Mouse (Mus musculus): Measurements from ENCODE around the gene Acads.
"Not testable (repeated sequence)": the region's sequence is repeated elsewhere in the genome, so short reads cannot be mapped to it uniquely, and the experiment has no call there.

The Acads gene

DNA sequence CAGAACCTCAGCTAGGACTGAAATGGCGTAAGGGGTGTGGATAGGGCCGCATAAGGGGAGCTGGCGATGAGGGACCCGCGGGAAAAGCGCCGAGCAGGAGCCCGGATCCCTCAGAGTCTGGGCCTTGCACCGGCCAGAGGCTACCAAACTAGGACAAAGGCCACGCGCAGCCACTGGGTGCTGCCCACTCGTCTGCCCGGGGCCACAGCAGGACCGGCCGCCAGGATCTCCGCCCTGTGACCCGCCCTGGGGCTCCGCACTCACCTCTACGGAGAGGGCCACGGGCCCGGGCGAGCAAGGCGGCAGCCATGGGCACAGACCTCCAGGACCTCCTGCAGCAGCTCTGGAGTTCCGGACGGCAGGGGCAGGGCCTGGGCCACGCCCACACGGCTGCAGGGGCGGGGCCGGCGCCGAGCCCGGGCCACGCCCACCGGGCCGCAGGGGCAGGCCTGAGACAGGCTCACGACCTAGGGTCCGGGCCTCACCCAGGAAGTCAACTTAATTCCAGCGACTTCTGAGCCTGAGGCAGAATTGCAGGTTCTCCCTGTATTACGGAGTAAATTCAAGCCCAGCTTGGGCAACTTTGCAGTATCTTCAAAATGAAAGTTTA lies at the start of gene Acads:
Gene Acads (minus strand): TSS at position 386 of the 610 bp plus-strand sequence.
- peak in 1 of 2 experiments; percentile 59 for DNase-seq (ENCODE audit: low spot score in 2 of 2)

DNA sequence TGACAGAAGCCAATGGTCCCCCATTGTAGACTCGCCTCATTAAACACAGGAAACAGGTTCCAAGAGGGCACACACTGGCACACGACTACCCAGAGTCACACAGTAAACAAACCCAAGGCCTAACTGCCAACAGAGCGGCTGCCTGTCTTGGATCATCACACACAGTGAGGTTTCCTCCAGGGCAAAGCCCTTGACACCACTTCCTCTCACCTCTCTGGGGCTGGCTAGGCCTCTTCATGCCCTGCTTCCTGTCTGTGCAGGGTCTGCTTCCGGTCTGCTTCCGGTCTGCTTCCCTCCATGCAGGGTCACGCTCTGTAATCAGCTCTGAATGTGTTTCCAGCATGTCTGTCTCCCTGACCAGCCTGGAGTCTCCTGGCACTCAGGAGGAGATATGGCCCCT lies 48.2 kb upstream of the Acads start:
- no peak for DNase-seq (ENCODE audit: low spot score in 2 of 2)

DNA sequence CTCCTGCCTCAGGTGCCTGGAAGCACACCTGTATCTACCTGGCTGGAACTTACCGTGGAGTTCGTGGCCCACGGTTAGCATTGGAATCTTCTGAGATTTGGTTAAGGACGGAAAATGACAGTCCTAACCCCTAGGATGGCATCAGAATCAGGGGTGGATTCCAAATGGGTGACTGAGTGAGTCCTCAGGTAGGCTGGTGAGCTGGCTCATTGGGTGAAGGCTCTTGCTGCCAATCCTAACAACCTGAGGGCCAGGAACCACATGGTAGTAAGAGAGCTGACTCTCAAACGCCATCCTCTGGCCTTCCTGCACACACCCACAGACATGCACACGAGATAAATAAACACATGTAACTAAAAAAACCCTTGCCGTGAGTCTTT lies 47.7 kb upstream of the Acads start:
- DNase-seq (ENCODE audit: low spot score in 2 of 2) = no peak

DNA sequence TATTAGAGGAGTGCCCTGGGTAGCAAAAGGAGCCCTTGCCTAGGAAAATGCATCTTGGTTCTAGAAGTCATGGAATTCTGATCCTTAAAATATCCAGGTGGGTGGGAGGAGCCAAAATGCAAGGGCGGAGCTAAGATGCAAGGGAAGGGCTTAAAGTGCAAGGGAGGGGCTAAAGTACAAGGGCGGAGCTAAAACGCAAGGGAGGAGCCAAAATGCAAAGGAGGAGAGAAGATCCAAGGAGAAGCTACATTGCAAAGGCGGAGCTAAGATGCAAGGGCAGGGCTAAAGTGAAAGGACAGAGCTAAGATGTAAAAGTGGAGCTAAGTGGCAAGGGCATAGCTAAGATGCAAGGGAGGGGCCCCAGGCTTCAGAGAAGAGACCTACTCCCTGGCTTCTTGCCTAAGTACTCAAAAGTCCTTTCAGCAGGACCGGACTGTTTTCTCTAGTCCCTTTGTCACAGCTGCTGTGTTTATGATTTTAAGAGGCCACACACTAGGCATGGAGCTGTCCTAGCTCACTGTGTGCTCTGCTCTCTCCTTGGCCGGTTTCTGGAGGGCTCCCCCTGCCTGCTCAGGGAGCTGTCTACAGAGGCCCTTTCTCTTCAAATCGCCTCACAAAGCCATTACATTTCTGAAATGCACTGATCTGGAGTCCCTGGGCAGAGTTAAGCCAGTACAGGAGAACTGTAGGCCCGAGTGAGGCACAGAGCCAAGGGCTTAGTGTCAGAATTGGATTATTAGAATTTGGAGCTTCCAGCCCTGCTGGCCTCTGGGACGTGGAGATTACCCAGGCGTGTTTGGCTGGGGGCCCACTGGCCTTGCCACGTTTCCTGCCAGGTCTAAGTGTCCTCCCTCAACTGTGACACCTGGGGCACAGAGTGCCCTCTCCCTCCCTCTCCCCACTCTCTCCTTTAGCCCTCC lies 47.0 kb upstream of the Acads start:
- no peak for DNase-seq (ENCODE audit: low spot score in 2 of 2)

DNA sequence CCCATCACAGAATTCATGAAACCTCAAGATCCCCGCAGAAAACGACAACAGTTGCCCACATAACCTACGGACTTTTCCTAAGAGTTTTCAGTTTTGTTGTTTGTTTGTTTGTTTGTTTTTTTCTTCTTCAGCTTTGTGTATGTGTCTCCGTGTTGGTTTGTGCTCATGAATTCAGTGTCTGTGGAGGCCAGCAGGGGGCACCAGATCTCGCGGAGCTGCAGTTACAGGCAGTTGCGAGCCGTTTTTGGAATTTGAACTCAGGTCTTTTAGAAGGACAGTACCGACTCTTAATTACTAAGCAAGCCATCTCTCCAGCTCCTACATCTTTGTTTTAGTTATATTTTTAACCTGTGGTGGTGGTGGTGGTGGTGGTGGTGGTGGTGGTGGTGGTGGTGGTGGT lies 46.2 kb upstream of the Acads start:
- no peak for DNase-seq (ENCODE audit: low spot score in 2 of 2)

DNA sequence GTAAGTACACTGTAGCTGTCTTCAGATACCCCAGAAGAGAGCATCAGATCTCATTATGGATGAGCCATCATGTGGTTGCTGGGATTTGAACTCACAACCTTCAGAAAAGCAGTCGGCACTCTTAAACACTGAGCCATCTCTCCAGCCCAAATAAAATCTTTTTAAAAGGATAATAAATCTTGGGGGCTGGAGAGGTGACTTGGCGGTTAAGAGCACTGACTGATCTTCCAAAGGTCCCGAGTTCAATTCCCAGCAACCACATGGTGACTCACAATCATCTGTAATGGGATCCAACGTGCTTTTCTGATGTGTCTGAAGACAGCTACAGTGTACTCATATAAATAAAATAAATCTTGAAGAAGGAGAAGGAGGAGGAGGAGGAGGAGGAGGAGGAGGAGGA lies 45.3 kb upstream of the Acads start:
- not testable (repeated sequence) for DNase-seq (ENCODE audit: low spot score in 2 of 2)

DNA sequence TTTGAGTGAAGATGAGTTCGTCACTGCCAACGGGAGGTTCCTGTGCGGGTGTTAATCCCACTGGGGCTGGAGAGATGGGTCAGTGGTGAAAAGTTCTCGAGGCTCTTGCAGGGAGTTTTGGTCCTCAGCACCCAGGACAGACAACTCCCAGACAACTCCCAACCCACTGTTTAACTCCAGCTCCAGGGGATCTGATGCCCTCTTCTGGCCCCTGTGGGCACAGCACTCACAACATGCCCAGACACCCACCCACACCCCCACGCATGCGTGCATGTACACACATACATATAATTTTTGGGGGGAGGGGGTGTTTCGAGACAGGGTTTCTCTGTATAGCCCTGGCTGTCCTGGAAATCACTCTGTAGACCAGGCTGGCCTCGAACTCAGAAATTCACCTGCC lies 44.4 kb upstream of the Acads start:
- peak in 1 of 2 experiments; percentile 46 for DNase-seq (ENCODE audit: low spot score in 2 of 2)

DNA sequence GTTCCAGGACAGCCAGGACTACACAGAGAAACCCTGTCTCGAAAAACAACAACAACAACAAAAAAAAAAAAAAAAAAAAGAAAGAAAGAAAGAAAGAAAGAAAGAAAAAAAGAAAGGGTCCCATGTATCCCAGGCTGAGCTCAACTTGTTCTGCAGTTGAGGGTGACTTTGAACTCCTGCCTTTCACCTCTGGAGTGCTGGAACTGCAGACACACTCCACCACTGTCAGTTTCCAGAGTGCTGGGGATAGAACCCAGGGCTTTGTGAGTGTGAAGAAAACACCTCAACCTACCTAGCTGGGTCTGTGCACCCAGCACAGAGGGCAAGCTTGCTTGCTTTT lies 42.8 kb upstream of the Acads start:
- DNase-seq (ENCODE audit: low spot score in 2 of 2) = not testable (repeated sequence)

DNA sequence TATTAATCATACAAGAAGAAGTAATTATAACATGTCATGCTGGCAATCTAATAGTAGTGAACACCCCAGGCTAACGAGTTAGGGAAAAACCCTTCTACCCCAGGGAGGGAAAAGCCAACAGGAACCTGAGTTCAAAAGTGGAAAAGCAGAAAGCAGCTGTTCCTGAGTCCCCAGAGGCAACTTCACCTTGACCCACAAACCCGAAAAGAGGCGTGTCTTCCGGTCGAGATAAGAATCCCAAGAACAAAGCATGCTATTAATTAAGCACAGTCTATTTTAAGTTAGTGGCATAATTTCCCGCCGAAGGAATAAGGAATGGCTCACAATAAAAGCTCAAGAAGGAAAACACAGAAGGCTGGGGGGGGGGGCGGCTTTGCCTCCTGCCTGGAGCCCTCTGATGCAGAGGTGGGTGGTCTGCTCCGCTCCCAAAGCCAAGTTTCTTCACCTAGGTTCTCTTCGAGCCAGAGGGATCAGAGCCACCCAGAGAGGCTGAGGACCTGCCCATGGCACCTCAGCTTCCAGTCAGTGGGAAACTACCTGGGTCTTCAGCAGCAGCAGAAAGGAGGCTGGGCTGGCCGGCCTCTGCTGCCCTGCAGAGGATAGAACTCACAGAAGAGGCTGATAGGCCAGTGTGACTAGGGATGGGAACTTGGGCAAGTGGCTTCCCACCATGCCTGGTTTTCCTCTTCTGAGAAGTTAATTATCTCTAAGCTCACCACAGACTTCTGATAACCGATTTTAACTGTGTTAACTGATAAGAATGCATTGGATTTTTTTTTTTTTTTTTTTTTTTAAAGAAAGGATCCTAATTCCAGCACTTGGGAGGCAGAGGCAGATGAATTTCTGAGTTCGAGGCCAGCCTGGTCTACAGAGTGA lies 42.2 kb upstream of the Acads start:
- DNase-seq (ENCODE audit: low spot score in 2 of 2) = no peak

DNA sequence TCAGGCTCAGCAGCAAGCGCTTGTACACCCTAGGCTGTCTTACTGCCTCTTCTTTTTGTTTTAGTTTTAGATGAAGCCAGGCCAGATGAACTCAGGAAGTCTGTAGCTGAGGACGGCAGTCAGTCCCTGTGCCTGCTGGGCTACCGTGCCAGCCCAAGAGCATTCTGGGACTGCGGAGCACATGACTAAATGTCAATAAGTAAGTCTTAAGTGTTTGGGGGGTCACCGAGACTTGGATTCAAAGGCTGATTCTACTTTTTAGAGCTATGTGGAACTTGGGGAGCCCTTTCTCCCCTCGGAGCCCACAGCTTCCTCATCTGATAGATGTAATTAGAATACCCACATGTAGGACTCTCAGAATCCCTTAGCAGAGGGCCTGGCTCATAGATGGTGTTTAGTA lies 41.5 kb upstream of the Acads start:
- no peak for DNase-seq (ENCODE audit: low spot score in 2 of 2)

DNA sequence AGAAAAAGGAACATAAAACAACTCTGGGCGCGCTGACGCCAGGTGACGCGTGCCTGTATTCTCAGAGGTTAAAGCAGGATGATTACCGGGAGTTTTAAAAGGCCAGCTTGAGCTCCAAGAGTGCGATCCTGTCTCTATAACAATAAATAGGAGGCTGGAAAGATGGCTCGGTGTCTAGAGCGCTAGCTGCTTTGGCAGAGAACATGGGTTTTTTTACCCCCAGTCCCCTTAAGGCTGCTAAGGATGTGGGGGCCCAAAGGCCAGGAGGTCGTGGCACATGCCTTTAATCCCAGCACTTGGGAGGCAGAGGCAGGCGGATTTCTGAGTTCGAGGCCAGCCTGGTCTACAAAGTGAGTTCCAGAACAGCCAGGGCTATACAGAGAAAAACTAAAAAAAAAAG lies 40.0 kb upstream of the Acads start:
- no peak for DNase-seq (ENCODE audit: low spot score in 2 of 2)

DNA sequence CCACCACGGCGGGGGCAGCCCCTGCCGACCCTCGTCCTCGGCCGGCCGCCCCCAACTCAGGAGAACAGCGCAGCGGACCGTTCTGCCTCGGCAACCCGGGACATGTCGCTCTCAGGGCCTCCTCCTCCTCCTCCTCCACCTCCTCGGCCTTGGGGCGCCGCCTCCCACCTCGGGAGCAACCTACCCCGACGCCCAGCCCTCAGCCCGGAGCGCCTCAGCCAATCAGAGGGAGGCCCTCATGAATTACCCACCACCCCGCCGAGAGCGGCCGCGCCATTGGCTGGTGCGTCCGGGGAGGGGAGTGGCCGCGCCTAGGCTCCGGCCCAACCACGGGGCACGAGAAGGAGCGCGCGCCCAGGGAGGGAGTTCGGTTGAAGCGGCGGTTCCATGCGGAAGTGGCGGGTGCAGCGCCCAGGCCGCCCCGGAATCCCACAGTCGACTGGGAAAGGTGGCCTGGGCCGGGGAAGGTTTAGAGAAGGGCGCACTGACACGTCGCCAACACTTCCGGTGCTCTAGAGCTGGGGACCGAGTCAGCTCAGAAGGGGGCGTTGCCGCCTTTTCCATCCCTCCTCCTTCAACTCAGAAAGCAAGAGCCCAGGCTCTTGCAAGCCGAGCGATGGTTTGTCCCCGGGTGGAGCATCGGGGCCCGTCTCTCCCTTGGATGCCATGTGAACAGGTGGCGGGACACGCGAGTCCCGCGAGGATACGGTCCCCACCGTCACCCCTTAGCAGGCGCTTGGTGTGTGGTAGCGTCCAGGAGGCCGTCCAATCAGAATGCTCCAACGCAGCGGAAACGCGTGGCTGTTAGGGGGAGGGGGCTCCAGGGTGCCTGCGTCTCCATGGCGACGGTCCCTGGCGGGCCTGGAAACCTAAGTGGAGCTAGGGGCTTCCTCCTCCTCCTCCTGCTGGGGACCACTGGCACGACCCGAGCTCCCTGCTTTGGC lies 39.2 kb upstream of the Acads start, which contains the start of gene Mlec:
Gene Mlec (minus strand): TSS at position 140 of the 944 bp plus-strand sequence.
- DNase-seq (ENCODE audit: low spot score in 2 of 2) = peak; percentile 98

DNA sequence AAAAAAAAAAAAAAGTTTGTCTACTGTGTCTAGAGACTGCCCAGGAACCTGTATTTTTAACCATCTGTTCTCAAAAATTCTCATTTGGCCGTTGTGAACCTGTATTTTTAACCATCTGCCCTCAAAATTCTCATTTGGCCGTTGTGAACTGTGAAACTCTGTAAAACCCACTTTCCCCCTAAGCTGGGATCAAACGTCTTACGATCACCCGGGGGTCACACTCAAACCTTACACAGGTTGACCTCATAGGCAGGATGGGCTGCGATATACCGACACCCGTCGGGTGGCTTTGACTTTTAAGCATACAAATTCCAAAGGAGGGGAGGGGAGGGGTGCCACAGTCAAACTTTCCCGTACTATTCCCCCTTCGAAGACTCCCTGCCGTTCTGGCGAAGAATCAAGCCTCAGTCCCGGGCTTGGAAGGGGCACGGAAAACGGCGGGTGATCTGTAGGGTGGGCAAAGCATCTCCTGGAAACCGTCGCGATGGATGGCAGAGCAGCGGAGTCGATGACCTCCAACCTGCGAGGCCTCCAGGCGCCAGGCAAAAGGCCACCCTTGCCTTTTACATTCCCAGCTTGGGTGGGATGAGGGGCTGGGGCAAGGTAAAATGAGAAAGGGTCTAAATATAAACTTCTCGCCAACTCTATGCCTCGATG lies 37.9 kb upstream of the Acads start:
- no peak for DNase-seq (ENCODE audit: low spot score in 2 of 2)

DNA sequence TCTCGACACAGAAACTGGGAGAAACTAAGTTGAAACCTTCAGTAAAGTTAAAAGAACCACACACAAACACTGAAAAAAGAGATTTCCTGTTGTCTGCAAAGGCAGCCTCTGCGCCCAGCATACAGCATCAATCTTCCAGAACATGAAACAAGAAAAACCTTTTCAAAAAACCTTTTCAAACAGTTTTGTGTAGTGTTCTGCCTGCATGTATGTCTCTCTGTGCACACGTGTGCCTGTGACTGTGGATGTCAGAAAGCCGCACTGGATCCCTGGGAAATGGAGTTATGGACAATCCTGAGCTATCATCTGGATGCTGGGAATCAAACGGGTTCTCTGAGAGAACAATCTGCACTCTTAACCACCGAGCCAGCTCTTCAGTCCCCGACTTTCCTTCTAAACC lies 37.3 kb upstream of the Acads start:
- no peak for DNase-seq (ENCODE audit: low spot score in 2 of 2)

DNA sequence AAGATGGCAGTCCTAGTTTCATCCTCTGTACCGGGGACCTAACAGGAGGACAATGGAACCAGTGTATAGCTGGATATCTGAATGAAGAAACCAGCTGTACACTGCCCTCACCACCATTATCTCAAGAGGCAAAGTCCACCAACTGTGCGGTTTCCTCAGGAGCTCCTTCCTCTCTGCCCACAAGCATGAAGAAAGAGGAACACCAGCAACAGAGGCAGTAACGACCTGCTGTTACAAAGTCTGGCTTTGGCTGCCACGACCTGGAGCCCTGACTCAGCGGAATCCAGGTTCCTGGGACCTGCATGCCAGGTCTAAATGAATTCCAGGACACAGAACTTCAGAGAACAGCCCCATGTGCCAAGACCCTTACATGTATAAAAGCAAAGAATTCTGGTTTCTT lies 36.7 kb upstream of the Acads start:
- DNase-seq (ENCODE audit: low spot score in 2 of 2) = no peak

DNA sequence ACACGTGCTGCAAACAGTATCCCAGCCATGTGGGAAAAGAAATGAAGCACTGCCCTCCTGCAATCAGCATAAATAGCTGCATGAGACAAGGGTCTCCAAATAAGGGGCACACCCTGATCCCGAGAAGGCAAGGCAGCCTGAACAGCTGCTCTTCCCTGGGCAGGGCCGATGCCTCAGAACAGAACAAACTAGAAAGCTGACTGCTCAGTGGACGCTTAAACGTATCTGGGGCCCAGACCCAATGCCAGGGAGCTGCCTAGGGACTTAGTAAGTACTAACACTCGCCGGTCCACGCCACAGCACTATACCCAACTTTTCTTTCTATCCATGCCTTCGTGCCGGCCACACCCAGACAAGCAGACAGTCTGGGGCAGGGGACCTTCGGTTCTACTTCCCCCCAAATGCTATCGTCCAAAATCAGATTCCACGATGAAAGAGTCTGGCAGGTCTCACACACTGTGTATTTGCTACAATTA lies 36.0 kb upstream of the Acads start:
- DNase-seq (ENCODE audit: low spot score in 2 of 2) = no peak

DNA sequence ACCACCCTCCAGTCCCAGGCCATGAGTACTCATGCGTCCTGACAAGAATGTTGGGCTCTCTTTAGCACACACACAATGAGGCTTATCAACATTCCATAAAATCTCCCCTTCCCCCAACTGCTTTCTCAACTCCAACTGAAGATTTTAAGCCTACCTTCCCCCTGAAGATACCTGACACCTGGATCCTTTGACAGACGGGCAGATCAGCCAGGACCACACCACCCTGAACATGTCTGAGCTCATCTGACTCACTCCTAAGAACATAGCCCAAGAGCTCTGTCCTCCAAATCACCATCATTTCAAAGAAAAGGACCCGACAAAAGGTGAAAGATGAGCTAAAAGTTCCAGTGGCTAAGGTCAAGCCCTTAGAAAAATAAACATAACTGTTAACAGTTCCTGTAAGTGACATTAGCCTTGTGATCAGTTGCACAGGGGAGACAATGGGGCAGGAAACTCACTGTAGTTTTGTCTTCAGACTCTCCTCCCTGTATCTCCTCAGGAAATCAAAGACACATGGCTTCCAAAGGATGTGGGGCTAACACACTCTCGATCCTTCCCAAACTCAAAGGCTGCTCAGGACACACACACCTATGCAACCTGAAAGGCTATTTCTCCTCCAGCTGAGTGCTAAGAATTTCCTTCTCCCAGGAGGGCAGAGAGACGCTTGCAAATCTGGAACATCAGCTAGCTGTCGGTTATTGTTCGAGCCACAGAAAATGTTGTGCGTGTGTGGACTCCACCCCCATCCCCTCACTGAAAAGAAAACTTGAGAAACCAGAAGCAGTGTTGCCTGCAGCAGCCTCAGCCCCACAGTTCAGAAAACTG lies 33.2 kb upstream of the Acads start:
- DNase-seq (ENCODE audit: low spot score in 2 of 2) = no peak

DNA sequence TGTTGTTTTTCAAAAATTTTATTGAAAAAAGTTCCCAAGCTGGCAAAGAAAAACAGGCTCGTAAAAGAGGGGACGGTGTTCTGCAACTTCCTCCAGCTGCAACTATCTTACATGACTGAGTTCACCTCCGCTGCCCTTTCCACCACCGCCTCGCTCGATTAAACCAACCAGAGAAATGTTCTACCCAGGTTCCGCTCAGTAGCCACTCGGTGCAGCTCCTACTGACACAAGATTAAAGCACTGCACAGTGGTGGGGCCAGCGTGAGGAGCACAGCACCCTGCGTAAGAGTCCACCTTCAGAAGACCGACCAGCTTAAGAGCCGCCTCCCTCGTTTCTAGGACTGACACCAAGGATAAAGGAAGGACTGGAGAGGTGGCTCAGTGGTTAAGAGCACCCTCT lies 32.3 kb upstream of the Acads start:
- DNase-seq (ENCODE audit: low spot score in 2 of 2) = no peak

DNA sequence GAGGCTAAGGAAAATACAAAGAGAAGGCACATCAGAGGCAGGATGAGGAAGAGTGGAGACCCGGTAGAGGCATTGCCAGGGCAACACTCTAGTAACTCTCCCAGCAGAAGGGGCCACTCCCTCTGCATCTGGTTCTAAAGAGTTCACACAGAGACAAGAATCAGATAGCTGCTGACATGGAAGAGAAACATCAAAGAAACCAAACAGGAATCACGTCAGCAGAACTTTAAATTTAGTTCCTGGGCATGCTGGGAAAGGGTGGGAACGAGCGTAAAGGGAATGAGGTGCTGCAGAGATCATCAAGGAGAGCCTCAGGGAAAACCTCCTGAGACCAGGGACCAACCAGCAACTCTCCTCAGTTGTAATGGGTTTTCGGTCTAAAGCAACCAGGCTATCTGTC lies 31.8 kb upstream of the Acads start:
- DNase-seq (ENCODE audit: low spot score in 2 of 2) = no peak

Measured in frontal cortex, postnatal 14 days (tissue).